Mouse (Mus musculus) lung, embryonic 14.5 days (tissue): ENCODE results near the gene Ccdc177. TPM values are rescaled to one million over a fixed set of nuclear protein-coding genes. Genes with fewer than 3 reads are reported as not detected.
A peak's percentile ranks its signal among the peaks of the same experiment; 100 is the strongest.

ENCODE experiments used
- ATAC-seq: fragments of 200-750 bp; cut with Nextera tagmentation; 2 replicates; pipeline ENCODE4 v1.8.0; 2017; ENCODE audit warnings: mild to moderate bottlenecking, moderate TSS enrichment, moderate library complexity; ENCODE audit not compliant: insufficient read depth
- DNase-seq: peaks from one replicate; pipeline ENCODE4 v3.0.0-alpha.2; 2015
- H3K27ac ChIP-seq: fragments of 300-500 bp; sonication (generic); 2 replicates; pipeline ENCODE4 v1.5.1; 2014; ENCODE audit warnings: low read depth, mild to moderate bottlenecking, moderate library complexity
- H3K27me3 ChIP-seq: fragments of 300-500 bp; sonication (generic); 2 replicates; pipeline ENCODE4 v1.6.1; 2014; ENCODE audit warnings: low read length, control low read depth; ENCODE audit not compliant: insufficient read depth
- H3K36me3 ChIP-seq: fragments of 300-500 bp; sonication (generic); 2 replicates; pipeline ENCODE4 v1.6.1; 2014; ENCODE audit warnings: control low read depth; ENCODE audit not compliant: insufficient read depth
- H3K4me1 ChIP-seq: fragments of 300-500 bp; sonication (generic); 2 replicates; pipeline ENCODE4 v1.6.1; 2014; ENCODE audit warnings: antibody characterized with exemption, control low read depth; ENCODE audit not compliant: insufficient read depth
- H3K4me2 ChIP-seq: fragments of 300-500 bp; sonication (generic); 2 replicates; pipeline ENCODE4 v1.6.1; 2014; ENCODE audit warnings: mild to moderate bottlenecking
- H3K4me3 ChIP-seq: fragments of 300-500 bp; sonication (generic); 2 replicates; pipeline ENCODE4 v1.5.1; 2014; ENCODE audit warnings: low read depth, low read length
- H3K9ac ChIP-seq: fragments of 300-500 bp; sonication (generic); 2 replicates; pipeline ENCODE4 v1.6.1; 2014
- H3K9me3 ChIP-seq: fragments of 300-500 bp; sonication (generic); 2 replicates; pipeline ENCODE4 v1.6.1; 2016; ENCODE audit warnings: low read depth, low read length, control low read depth
- CTCF ChIP-seq: IDR thresholded peaks from 2 replicates; pipeline ENCODE4 v1.5.1; 2016; ENCODE audit warnings: antibody characterized with exemption, low read depth
- WGBS: fragments of 180-500 bp; shearing (Covaris S2); extraction: QIAGEN DNeasy Blood & Tissue Kit; methylation state at CpG from one replicate; pipeline ENCODE4 v1.1.7; 2014; 5-methylcytosine and 5-hydroxymethylcytosine counted together
- polyA plus RNA-seq: library from polyadenylated mRNA; unstranded; fragments of >200 nt; fragmentation: Nextera tagmentation; extraction: Ambion mirVana; gene quantifications from 2 replicates; pipeline ENCODE4 v1.2.1, GENCODE M21; 2014

The Ccdc177 gene
- polyA plus RNA-seq, 1 experiment from 2014 or later, result 0.04 TPM

GRCm38 (mm10) chr12:80798271-80798670 lies 37.8 kb upstream of the Ccdc177 start:
- H3K27me3 ChIP-seq, result no peaks in the 10 kb centered on the region
- no peaks in the 10 kb centered on the region for H3K9me3 ChIP-seq
- H3K27ac ChIP-seq, result no peak overlapping the region
- DNase-seq, result no peak
- H3K4me2 ChIP-seq, result no peak overlapping the region
- H3K36me3 ChIP-seq, result no peaks in the 10 kb centered on the region
- no peak for ATAC-seq
- no peaks in the 10 kb centered on the region for H3K4me1 ChIP-seq
- no peak overlapping the region for H3K9ac ChIP-seq
- no peak overlapping the region for H3K4me3 ChIP-seq
- TF ChIP-seq CTCF, result no peak

GRCm38 (mm10) chr12:80794935-80795785 lies 34.7 kb upstream of the Ccdc177 start:
- DNase-seq, result no peak
- Histone ChIP-seq H3K9ac (no peak overlapping the region), H3K4me2 (no peak overlapping the region), H3K4me3 (no peak overlapping the region), H3K9me3 (no peaks in the 10 kb centered on the region), H3K27me3 (no peaks in the 10 kb centered on the region), H3K4me1 (0 out of 2 replicates have a peak, but pooled peaks cover 6% of the 10 kb centered on the region), H3K36me3 (no peaks in the 10 kb centered on the region), H3K27ac (no peak overlapping the region)
- 69% methylated on average over 2 of the region's 2 CpGs for WGBS
- no peak for ATAC-seq
- TF ChIP-seq CTCF, result no peak

GRCm38 (mm10) chr12:80794522-80794921 lies 34.0 kb upstream of the Ccdc177 start:
- no peak overlapping the region for H3K27ac ChIP-seq
- ATAC-seq, result no peak
- 0 out of 2 replicates have a peak, but pooled peaks cover 6% of the 10 kb centered on the region for H3K4me1 ChIP-seq
- WGBS, result 94% methylated on average over 4 of the region's 4 CpGs
- no peaks in the 10 kb centered on the region for H3K9me3 ChIP-seq
- H3K9ac ChIP-seq, result no peak overlapping the region
- no peak overlapping the region for H3K4me2 ChIP-seq
- no peaks in the 10 kb centered on the region for H3K27me3 ChIP-seq
- no peak for DNase-seq
- no peak overlapping the region for H3K4me3 ChIP-seq
- TF ChIP-seq CTCF, result no peak
- no peaks in the 10 kb centered on the region for H3K36me3 ChIP-seq

- Histone ChIP-seq H3K9ac (no peak overlapping the region), H3K27me3 (no peaks in the 10 kb centered on the region), H3K4me2 (no peak overlapping the region), H3K27ac (no peak overlapping the region), H3K4me3 (no peak overlapping the region), H3K4me1 (0 out of 2 replicates have a peak, but pooled peaks cover 6% of the 10 kb centered on the region), H3K36me3 (no peaks in the 10 kb centered on the region), H3K9me3 (no peaks in the 10 kb centered on the region)
- DNase-seq, result no peak
- 67% methylated on average over 1 of the region's 1 CpGs for WGBS
- no peak for ATAC-seq
- TF ChIP-seq CTCF, result no peak
These were observed 33.0 kb upstream of the Ccdc177 start for GRCm38 (mm10) chr12:80793535-80793934.

- Histone ChIP-seq H3K36me3 (no peaks in the 10 kb centered on the region), H3K9me3 (no peaks in the 10 kb centered on the region), H3K4me3 (no peak overlapping the region), H3K4me1 (0 out of 2 replicates have a peak, but pooled peaks cover 6% of the 10 kb centered on the region), H3K27ac (no peak overlapping the region), H3K27me3 (no peaks in the 10 kb centered on the region), H3K4me2 (peak overlapping the region; percentile 66; the same call in 1 of the 2 replicates), H3K9ac (no peak overlapping the region; the same call in 1 of the 2 replicates)
- WGBS, result 64% methylated on average over 5 of the region's 5 CpGs
- DNase-seq (no peak), ATAC-seq (no peak)
- TF ChIP-seq CTCF, result no peak
These were observed 32.4 kb upstream of the Ccdc177 start for GRCm38 (mm10) chr12:80792867-80793266.

- 0 out of 2 replicates have a peak, but pooled peaks cover 6% of the 10 kb centered on the region for H3K4me1 ChIP-seq
- no peaks in the 10 kb centered on the region for H3K36me3 ChIP-seq
- H3K4me2 ChIP-seq, result peak overlapping the region; percentile 66
- no peaks in the 10 kb centered on the region for H3K27me3 ChIP-seq
- H3K9ac ChIP-seq, result peak overlapping the region; percentile 87
- WGBS, result 40% methylated on average over 6 of the region's 6 CpGs
- ATAC-seq (no peak), DNase-seq (peak; percentile 63)
- H3K4me3 ChIP-seq, result peak overlapping the region; percentile 92
- TF ChIP-seq CTCF, result peak; percentile 57
- H3K9me3 ChIP-seq, result no peaks in the 10 kb centered on the region
- peak overlapping the region; percentile 19; the same call in 1 of the 2 replicates for H3K27ac ChIP-seq
These were observed 31.3 kb upstream of the Ccdc177 start for GRCm38 (mm10) chr12:80791571-80792444.
